Mouse (Mus musculus): ENCODE measurements around the gene Atrn.
"Not testable (repeated sequence)": the region's sequence is repeated elsewhere in the genome, so short reads cannot be mapped to it uniquely, and the experiment has no call there.

Atrn gene

DNA sequence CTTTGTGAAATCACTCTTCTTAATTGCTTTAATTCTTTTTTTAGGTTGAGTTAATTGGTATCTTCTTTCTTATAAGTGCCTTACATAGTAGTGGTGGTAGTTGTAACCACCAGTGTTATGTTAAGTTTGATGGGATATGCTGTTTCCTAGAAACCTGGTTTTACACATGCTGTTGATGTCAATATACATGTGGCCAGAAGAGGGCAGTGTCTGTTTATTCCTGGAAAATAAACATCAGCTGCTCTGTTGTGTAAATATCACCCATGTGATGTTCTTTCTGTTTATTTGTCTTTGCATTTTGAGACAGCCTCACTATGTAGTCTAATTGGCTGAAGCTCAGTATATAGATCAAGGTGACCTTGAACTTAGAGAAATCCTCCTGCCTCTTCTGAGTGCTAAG is 55.6 kb downstream of the Atrn start:
- DNase-seq (ENCODE audit: low spot score) = no peak

DNA sequence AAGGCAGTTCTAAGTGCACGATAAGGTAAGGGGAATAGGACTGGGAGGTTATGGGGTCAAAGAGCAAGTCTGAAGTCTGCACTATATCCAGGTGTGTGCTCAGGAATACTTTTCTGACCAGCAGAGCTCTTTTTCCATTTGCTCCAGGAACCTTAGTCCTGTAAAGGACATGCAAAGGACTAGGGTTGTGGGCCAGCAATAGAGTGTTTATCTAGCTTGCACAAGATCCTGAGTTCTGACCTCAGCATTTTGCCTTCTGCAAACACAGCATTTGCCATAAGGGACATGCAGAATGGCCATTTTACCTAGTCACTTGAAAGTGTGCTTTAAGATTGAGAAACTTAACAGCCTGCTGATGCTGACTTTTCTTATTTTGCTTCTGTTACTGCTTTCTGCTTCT is 58.7 kb downstream of the Atrn start:
- no peak for DNase-seq (ENCODE audit: low spot score)

DNA sequence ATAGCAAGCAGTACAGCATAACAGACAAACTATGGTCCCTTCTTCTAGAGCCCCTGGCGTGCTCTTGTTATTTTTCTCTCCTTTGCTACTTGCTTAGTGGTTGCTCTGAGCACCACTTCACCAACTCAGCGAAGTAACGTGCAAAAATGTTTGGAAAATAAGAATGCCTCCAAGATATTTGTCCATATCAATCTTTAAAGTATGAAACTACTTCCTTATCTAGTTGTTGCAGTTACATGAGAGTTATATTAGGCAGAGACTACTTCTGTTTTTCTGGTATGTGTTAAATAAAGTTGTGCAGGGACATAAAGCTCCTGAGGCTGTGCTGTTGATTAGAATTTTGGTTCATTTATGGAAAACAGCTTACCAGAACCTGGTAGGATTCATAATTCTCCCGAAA is 64.7 kb downstream of the Atrn start:
- DNase-seq (ENCODE audit: low spot score) = no peak

DNA sequence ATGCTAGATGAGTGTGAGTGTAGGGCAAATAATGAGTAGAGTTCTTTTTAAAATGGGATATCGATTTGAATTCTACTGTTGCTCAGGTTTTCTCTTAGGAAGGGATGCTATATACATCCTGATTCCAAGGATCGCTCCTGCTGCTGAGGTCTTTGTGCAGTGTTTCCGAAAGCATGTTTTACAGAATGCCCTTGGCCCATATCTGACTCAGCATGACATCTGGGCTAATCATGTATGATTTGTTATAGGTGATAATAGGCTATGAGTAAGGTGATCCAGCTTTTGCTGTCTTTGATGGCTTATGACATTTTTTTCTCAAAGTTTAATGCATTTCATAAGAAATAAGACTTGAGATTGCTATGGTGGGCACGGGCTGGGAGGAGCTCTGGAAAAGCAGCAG is 66.1 kb downstream of the Atrn start:
- DNase-seq (ENCODE audit: low spot score) = no peak

DNA sequence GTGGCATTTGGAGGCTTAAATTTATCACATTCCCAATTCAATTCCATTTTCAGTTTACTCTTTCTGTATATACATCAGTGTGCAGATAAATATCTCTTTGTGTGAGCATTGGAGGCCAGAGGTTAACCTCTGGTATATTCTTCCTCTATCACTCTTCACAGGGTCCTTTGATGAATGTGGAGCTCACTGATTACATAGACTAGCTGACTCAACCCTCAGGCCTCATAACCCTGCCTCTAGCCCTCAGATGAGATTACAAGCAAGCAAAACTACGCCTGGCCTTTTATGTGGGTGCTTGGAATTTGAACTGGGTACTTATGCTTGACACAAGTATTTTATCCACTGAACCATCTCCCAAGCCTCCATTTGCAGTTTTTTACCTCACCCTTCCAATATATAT is 68.6 kb downstream of the Atrn start:
- no peak for DNase-seq (ENCODE audit: low spot score)

DNA sequence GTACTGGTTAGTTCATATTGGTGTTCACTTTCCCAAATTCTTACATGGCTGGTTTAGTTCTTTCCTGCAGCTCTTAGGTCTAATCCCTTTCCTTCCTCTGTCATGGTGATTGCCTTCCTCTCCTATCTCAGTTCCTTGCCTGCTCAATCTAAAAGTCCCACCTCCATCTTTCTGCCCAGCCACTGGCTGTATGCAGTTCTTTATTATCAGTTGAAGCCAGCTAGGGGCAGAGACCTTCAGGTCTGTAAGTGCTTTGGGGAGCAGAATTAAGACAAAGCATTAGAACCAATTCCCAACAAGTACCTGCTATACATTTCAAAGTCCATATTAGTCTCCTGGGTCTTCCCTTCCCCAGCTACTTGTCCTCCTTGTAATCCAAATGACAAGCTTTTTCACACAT is 71.3 kb downstream of the Atrn start:
- DNase-seq (ENCODE audit: low spot score) = no peak

DNA sequence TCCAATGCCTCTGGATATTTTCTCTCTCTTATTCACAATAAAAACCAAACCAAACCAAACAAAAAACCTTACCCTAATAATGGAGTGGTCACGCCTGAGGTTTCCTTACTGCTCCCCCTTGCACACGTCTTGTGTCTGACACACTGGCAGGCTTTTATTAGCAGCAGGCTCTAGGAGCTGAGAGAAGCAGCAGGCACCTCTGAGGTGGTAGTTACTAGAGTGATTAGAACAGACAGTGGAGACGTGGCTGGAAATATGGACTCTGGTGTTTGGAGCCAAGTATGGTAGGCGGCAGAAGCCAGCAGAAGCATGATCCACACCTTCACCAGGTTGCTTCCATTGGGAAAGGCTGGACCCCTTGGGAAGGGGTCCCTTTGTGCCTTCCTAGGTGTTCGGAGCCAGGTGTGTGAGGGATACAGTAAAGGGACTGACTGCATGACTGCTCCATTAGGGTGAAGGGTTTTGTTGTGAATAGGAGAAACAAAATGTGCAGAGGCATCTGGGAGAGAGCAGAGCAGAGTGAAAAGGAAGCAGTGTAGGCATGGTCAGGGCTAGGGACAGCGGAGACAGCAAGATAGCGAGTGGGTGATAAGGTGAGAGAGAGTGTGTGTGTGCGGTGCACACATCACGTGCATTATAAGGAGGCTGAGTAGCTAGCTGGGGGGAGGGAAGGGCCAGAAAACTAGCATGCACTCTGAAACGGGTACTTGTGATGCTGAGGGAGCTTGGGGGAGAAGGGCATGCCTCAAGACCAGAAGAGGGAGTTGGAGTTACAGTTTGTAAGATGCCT is 72.0 kb downstream of the Atrn start:
- no peak for DNase-seq (ENCODE audit: low spot score)

DNA sequence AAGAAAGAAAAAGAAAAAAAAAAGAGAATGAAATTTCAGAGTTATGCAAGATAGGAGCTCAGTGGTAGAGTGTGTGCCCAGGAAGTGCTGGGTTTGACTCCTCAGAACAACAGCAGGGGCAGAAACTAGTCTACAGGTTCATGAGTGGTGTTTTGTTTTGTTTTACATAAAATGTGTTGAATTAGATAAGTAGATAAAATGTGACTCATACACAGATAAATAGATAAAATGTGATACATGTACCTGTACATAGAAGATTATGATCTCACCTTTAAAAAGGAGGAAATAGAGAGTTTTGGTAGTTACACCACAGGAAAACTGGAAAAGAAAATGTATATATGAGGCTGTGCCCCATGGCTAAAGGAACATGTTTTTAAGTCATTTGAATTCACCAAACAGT is 72.8 kb downstream of the Atrn start:
- DNase-seq (ENCODE audit: low spot score) = no peak

DNA sequence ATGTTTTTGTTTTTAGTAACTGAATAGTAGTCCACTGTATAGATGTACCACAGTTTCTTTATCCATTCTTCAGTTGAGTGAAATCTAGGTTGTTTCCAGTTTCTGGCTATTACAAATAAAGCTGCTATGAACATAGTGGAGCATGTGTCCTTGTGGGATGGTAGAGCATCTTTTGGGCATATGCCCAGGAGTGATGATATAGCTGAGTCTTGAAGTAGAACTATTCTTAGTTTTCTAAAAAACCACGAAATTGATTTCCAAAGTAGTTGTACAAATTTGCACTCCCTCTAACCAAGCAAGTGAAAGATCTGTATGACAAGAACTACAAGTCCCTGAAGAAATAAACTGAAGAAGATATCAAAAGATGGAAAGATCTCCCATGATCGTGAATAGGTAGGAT is 86.5 kb downstream of the Atrn start:
- DNase-seq (ENCODE audit: low spot score) = no peak

DNA sequence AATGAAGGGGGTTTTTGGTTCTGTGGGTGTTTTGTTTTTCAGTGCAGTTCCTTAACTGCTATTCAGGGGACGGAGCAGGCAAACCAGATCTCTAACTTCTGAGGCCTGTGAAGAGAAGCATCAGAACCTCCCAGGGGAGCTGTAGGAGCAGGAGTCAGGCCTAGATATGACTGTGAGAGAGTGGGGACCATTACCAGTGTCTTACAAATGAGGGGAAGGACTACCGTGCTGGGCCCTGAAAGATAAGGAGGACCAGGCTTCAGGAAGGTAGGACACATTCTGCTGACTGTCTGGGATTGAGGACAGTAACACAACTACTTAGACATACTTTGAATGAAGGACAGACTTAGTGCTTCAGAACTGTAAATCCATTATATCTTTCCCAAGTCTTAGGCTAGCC is 102.8 kb downstream of the Atrn start:
- no peak for DNase-seq (ENCODE audit: low spot score)

DNA sequence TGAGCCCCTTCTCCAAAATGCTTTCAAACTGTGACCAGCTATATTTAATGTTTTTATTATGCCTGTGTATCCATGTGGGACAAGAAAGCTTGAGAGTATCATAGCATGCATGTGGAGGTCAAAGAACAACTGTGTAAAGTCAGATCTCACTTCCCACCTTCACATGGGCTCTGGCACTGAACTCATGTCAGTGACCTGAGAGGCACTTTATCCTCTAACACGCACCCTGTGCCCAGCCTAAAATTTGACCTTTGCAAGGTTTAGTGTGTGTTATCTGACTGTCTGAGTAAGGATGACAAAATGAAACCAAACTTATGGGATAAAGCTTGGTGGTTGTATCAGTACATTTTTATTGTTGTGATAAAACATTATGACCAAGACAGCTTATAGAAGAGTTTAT is 104.3 kb downstream of the Atrn start:
- no peak for DNase-seq (ENCODE audit: low spot score)

DNA sequence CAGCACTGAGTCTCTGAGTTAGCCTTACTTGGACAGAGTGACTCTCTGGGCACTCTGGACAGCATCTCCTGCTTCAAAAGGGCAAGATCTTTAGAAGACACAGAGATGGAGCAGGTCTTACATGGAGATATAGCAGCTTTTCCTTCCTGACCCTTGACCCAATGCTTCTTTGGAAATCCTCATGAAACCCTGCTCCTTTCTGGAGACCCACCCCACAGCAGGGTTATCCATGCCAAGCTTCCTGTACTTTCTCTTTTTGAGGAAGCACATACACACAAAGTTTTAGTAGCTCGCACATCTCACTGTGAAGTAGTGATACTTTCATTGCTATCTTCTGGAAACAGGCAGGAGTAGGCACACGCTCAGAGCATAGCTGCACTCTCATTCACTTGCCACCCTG is 118.9 kb downstream of the Atrn start:
- no peak for DNase-seq (ENCODE audit: low spot score)

DNA sequence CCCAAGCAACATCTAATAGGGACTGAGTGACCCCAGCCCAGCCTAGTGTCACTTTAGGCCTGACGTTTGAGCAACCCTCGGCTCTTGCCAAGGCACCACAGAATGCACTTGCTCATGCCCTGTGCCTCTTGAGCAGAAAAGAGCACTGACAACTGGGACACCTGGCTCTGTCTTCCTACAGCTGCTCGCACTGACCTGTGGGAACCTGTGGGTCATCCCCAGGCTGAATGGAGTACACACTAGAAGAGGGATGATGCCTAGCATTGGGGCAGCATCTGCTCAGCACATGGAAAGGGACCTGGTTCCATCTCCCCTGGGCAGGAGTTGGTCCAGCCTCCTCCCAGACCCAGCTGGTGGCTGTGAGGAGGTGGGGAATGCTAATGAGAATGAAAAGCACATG is 120.6 kb downstream of the Atrn start:
- no peak for DNase-seq (ENCODE audit: low spot score)

DNA sequence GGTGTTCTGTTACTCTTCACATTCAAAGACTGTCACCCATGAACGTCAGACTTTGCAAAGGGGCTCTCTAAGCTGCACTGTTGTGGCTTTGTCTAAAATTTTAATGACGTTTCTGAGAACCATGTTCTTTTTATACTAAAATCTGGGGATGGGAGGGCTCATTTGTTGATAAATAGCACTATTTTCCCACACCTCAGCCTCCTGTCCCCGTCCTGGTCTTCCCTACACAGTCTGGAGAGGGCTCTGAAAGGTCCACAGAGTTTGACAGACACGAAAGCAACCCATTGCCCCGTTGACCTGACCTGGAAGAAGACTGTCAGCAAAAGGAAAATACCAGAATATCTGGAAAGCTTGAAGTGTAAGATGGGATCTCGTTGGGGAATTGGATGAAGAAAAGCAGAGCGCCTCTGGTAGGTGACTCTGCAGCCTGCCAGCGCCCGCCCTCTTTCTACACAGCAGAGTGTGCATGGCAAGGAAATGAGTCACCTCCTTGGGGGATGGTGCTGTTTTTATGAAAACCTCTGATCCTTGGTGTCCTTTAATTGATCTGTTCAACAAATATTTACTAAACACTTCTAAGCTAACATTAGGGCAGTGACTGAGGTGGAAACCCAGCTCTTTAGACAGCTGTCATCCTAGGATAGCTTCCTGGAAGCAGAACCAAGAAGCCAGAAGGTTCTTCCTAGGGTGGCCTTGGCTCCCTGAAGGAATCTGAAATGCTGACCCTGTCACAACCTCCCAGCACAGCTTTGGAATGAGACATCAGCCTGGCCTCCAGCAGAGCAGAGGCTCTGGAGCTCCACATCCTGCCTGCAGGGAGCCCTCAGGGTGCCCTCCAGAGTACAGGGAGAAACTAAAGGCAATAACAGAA is 123.0 kb downstream of the Atrn start:
- no peak for DNase-seq (ENCODE audit: low spot score)

DNA sequence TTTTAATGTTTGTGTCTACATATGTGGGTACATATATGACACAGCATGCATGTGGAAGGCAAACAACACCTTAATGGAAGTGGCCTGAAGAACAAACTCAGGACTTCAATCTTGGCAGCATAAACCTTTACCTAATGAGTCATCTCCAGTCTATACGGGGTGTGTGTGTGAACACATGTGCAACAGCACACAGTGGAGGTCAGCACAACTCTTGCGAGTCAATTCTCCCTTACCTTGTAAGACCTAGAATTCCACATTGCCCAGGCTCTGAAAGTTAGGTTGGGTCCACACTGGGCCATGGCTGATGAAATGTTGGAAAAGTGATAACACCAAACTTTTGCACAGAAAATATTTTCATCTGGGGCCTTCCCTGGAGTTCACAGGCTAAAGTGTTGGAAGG is 124.3 kb downstream of the Atrn start:
- DNase-seq (ENCODE audit: low spot score) = no peak

DNA sequence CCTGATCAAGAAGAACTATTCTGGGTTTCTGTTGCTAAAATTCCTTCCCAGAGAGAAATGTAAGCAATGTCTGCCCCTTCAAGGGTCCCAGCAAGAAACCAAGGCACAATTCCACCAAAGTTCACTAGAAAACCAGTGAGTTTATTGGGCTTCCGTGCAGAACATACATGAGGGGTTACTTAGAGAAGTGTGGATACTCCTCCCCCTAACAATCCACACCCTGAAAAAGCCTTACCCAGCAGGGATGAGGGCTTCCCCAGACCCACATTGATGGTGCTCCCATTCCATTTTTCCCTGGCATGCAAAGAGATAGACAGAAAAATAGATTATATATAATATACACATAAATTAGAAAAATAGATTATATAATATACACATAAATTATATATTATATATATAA is 124.7 kb downstream of the Atrn start:
- no peak for DNase-seq (ENCODE audit: low spot score)

DNA sequence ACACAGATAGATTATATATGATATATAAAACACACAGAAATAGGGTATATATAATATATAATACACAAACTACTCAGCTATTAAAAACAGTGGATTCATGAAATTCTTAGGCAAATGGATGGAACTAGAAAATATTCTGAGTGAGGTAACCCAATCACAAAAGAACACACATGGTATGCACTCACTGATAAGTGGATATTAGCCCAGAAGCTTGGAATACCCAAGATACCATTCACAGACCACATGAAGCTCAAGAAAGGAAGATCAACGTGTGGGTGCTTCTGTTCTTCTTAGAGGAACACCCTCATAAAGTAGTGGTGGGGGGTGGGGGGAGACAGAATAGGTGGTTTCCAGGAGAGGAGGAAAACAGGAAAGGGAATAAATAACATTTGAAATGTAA is 125.1 kb downstream of the Atrn start:
- not testable (repeated sequence) for DNase-seq (ENCODE audit: low spot score)

DNA sequence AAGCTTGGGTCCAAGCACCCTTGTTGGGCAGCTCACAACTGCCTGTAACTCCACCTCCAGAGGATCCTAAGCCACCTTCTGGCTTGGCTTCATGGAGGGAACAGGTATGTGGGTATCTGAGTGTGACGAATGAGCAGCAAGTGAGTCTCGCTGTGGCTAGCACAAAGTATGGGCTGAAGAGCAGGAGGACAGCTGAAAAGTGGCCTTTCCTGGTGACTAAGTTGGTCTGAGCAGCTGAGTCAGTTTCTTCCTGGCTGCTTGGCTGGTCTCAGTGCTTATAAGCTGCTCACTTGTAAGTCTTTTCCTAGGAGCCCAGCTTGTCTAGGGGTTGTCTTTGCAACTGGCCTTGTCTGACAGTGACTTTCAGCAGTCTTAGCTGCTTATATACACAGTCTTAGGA is 130.0 kb downstream of the Atrn start:
- DNase-seq (ENCODE audit: low spot score) = no peak

DNA sequence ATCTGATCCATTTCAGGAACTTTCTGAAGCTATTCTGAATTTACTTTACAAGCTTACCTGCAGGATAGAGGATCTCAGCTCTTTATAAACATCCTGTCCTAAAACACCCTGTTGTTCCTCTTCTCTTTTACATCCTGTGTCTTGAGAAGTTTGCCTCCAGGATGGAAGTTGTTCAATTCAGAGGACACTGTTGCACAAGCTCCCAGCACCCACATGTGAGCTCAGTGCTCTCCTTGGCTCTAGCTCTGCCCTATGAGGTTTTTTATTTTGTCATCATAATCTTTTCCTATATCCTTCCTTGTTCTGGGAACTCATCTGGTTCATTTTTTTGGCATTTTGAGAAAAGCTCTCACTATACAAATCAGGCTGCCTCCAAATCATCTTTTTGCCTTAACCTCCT is 130.5 kb downstream of the Atrn start:
- DNase-seq (ENCODE audit: low spot score) = no peak

DNA sequence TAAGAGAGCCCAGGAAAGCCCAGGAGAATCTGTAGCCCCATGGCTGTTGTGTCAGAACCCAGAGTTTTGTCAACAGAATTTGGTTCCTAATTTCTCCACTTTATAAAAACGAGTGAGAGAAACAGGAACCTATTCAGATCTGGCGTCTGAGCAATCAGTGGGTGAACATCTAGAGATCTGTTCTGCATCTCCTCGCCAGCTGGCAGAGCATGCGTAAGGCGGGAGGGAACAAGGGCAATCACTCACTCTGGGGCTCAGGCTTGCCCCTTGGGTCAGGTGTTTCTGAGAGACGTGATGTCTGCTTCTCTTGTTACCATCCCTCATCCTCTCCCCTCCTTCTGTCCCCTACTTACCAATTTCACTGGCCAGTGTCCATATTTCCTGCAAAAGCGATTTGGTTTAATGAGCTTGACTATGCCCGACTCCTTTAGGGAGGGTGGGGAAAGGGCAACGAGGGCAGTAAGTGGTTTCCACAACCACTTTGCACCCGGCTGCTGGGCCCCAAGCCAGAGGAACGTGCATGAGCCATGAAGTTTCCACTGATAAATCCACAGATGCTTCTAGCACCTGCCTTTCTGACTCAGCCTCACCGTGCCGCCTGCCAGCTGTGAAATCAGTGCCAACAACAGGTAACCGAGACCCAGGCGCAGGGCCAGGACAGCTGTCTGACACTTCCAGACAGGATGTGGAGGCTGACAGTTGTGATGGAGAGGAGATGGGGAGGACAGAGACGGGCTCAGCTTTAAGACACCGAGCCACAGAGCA is 131.1 kb downstream of the Atrn start:
- peak; percentile 48 for DNase-seq (ENCODE audit: low spot score)

DNA sequence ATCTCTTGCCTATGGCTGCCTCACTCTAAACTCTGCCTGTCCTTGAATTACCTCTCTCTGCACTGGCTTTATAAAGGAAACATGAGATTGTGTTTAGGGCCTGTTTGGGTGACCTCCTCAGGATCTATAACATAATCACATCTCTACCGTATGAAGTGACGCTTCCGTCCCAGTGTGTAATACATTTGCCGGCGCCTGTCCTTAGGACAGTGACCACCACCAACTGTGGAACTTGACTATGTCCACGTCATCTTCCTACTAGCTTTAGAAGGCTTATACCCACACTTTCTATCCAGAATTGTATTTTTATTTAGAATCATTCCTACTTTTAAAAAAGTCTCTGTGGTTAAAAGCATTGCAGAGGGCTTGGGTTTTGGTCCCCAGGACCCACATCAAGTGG is 131.9 kb downstream of the Atrn start:
- DNase-seq (ENCODE audit: low spot score) = no peak

DNA sequence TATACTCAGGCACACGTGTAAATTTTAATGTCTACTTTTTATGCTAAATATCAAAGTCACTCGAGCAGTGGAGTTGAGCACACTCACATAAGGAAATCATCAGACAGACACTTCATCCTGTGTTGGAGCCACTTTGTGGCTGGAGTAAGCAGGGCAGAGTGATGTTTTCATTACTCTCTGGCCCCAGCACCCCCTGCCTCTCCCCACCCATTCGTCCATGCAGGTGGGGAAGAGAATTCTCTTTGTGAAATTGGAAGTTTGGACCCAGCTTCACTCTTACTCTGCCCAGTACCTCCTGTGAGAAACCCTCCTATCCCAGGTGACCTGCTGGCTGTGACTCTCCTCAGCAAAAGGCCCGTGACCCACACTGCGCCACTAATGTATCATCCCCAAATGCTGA is 132.4 kb downstream of the Atrn start:
- no peak for DNase-seq (ENCODE audit: low spot score)
